Mouse (Mus musculus) lung, postnatal 0 days (tissue): Measurements from ENCODE around the gene Usp24.

Experiments used
- CTCF ChIP-seq: IDR thresholded peaks from 2 replicates; pipeline ENCODE4 v1.5.1; 2016; ENCODE audit warnings: antibody characterized with exemption, mild to moderate bottlenecking
- EP300 ChIP-seq: IDR thresholded peaks from 2 replicates; pipeline ENCODE4 v1.6.1; 2016; ENCODE audit warnings: antibody characterized with exemption, mild to moderate bottlenecking, control low read depth

DNA sequence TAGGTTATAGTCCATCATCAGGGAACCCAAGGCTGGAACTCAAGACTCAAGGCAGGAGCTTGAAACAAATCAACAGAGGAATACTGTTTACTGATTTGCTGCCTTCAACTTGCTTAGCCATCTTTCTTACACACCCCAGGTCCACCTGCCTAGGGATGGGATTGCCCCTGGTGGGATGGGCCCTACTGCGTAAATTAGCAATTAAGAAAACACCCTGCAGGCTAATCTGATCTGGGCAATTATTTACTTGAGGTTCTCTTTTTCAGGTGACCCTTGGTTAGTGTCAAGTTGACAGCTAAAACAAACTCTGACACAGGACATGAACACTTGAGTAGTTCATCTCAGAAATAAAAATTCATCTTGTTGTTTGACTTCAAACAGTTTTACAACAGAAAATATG is 108.5 kb downstream of the Usp24 start:
- TF ChIP-seq CTCF = no peak
- no peak for TF ChIP-seq EP300
